Mouse (Mus musculus): Measurements from ENCODE around the gene A830005F24Rik.

- TF ChIP-seq POLR2A (IDR thresholded peaks at IDR 0.05; ENCODE audit: low read depth, low read length) (no peak), MYC (IDR thresholded peaks at IDR 0.05; ENCODE audit: low read depth, low read length) (no peak), ZNF384 (IDR thresholded peaks at IDR 0.05; ENCODE audit: low read depth, low read length) (no peak)
These were observed 20.2 kb upstream of the A830005F24Rik start for GRCm38 (mm10) chr13:48493183-48493582.
